Mouse (Mus musculus): Measurements from ENCODE around the gene Gm42688. TPM values are rescaled to one million over a fixed set of nuclear protein-coding genes. Genes with fewer than 3 reads are reported as not detected.
A peak's percentile ranks its signal among the peaks of the same experiment; 100 is the strongest.

Gm42688 gene
- polyA plus RNA-seq, 1 experiment from 2014 or later: 5.0 TPM

DNA sequence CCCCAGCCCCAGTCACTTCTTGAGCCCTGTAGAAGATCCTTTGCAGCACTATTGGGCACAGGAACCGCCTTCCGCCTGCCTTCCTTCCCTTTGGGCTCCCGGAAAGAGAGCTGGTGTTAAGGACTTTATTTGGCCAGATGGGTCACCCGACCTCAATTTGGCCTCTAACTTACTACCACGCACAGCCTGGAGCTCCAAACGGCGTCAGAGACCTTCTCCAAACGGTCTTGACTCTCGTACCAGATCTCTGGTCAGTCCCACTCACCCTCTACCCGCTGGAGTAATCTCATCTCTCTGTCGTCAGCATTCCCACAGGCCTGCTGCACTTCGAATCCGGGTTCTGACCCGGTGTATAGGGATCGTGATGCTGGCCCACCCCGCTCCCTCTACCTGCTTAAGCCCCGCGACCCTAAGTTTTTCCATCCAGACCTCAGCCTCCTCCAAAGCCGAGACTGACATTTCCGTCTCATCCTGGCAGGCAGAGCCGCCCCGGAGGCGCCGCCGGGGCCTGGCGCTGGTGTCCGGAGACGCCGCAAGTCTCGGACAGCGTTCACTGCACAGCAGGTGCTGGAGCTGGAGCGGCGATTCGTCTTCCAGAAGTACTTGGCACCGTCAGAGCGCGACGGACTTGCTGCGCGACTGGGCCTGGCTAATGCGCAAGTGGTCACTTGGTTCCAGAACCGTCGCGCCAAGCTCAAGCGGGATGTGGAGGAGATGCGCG lies 14.1 kb upstream of the Gm42688 start:
- under 1% methylated on average over 47 of the region's 47 CpGs for WGBS
- no peaks in the 10 kb centered on the region for H3K9me3 ChIP-seq
- peaks cover under 1% of the 10 kb centered on the region; the same call in 1 of the 2 replicates for H3K36me3 ChIP-seq
- H3K4me3 ChIP-seq (replicated peaks): peak overlapping the region; percentile 16
- peaks cover 11% of the 10 kb centered on the region for H3K4me1 ChIP-seq (replicated peaks)
- no peak overlapping the region for H3K27ac ChIP-seq
- H3K9ac ChIP-seq (replicated peaks): no peak overlapping the region
- H3K27me3 ChIP-seq: peaks cover 94% of the 10 kb centered on the region
- peak overlapping the region; percentile 27 for H3K4me2 ChIP-seq (replicated peaks)
- ATAC-seq: no peak

DNA sequence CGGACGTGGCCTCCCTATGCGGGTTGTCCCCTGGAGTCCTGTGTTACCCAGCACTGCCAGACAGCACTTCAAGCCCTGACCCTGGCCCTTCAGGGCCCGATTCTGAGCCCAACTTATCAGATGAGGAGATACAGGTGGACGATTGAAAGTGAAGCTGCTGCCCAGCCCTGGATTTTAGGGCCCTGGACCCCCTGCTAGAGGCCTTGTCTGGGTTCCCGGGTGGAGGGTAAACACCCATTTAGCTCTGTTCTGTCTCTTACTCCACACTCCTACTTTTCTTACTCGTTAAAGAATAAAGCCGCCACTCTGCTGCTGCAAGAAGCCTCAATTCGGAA lies 13.5 kb upstream of the Gm42688 start:
- Histone ChIP-seq H3K9ac (replicated peaks) (no peak overlapping the region), H3K4me3 (replicated peaks) (peak overlapping the region; percentile 16; the same call in 1 of the 2 replicates), H3K36me3 (no peaks in the 10 kb centered on the region), H3K27ac (no peak overlapping the region), H3K9me3 (no peaks in the 10 kb centered on the region), H3K27me3 (peaks cover 94% of the 10 kb centered on the region), H3K4me2 (replicated peaks) (peak overlapping the region; percentile 27), H3K4me1 (replicated peaks) (peaks cover 11% of the 10 kb centered on the region)
- WGBS: 3% methylated on average over 9 of the region's 9 CpGs
- no peak for ATAC-seq

DNA sequence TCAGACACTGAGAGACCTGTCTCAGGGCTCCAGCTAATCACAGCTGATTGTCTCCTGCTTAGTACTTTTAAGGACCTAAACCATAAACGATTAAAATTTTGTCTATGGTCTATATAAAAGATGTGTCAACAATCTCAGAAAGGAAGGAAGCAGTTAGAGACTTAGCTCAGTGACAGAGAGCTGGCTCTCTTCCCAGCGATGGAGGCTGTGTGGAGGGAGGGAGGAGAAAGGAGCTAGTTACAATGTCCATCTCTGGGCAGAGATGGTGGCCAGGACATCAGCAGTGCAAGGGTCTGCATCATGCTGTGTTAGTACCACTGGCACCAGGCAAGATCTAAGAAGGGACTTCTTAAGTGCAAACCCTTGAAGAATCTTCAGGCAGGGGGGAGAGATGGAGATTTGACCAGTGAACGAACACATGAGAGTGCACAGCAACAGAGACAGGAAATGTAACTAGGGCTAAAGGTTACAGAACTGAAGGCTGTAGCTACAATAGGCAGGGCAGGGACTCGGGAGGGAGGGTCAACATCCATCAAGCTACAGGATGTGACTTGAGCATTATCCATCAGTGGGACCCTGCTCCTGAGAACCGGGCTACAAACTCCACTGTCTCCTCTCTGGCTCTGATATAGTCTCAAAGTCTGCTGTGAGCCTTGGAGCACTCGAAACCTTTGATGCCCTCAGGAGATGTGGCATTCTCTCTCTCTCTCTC lies 8.8 kb upstream of the Gm42688 start:
- Histone ChIP-seq H3K4me2 (replicated peaks) (no peak overlapping the region), H3K9me3 (no peaks in the 10 kb centered on the region), H3K27me3 (peaks cover 50% of the 10 kb centered on the region), H3K4me1 (replicated peaks) (peaks cover 3% of the 10 kb centered on the region), H3K36me3 (no peaks in the 10 kb centered on the region), H3K4me3 (replicated peaks) (no peak overlapping the region), H3K27ac (no peak overlapping the region), H3K9ac (replicated peaks) (no peak overlapping the region)
- ATAC-seq: no peak
- WGBS: 54% methylated on average over 6 of the region's 6 CpGs

DNA sequence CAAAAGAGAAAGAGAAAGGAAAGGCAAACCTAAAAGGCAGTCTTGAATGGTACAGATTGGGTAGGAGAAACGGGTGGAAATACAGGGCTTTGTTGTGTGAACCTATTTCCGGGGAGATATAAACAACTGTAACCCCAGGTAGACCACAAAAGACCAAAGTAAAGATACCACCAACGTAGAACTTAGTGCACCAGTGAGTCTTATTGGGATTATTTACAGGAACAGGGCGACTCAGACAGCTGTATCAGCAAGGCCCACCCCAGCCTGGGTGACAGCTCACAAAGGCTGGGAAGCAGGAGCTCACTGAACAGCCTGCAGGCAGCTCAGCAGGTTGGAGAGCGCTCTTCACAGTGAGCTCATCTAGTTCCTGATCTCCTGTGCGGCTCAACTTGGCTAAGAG lies 5.4 kb upstream of the Gm42688 start:
- no peak for ATAC-seq
- Histone ChIP-seq H3K4me3 (replicated peaks) (no peak overlapping the region), H3K9ac (replicated peaks) (no peak overlapping the region), H3K27me3 (peaks cover 29% of the 10 kb centered on the region), H3K4me1 (replicated peaks) (peaks cover 2% of the 10 kb centered on the region; the same call in 1 of the 2 replicates), H3K36me3 (no peaks in the 10 kb centered on the region), H3K9me3 (no peaks in the 10 kb centered on the region), H3K27ac (no peak overlapping the region), H3K4me2 (replicated peaks) (no peak overlapping the region)
- WGBS: 48% methylated on average over 6 of the region's 6 CpGs

DNA sequence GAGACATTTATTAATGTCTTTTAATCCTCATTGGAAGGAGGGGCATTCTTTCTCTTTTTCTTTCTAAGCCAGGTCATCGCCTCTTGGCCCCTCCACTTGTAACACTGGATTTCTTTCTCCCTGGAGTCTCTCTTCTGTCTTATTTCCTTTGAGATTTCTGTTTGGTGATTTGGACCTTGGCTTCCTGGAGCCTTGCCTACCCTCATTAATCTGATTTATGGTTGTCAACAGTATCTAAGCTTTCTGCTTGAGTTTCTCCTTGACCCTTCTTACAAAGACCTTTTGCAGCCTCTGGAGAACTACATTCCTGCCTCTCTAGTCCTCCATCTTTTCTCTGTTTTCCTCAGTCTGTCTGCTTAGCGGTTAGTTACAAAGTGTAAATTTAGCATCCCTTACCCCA lies 3.0 kb upstream of the Gm42688 start:
- Histone ChIP-seq H3K36me3 (no peaks in the 10 kb centered on the region), H3K4me3 (replicated peaks) (no peak overlapping the region)
- 66% methylated on average over 2 of the region's 2 CpGs for WGBS

DNA sequence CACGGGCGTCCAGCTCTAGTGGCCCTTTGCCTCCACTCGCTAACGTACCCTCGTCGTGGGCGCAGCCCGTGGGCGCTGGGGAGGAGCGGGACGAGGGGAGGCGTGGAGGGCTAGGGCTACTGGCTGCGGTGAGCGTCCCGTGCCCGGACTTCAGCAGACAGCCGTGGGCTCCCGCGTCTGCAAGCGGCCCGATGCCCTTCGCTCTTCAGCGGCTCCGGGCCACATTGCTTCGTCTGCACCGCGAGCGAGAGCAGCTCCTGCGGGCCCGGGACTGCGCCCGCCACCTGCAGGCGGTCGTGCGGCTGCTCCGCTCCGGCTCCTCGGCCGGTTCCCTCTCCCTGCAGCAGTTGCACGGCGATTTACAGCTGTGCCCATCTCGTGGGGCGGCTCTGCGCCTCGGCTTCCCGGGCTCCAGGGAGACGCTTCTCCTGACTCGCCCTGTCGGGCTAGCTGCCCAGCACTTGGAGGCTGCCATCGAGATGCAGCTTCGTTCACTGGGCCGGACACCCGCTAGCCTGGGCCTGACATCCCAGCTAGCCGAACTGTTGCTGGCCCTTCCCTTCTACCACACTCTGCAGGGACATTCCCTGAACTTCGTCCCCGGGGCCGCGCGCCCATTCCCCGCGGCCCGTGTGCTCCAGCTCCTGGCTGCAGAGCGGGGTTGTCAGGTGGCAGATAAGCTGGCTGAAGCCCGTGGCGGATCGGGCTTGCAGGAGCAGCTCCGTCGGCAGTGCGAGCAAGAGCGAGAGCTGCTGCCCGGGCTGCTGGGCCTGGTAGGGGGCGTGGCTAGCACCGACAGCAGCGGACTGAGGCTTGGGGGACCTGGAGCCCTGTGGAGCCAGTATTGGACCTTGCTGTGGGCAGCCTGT lies 505 bp downstream of the Gm42688 start:
- H3K9ac ChIP-seq (replicated peaks): peak overlapping the region; percentile 81
- no peaks in the 10 kb centered on the region for H3K9me3 ChIP-seq
- peak; percentile 80 for ATAC-seq
- peaks cover 16% of the 10 kb centered on the region for H3K27me3 ChIP-seq
- H3K4me2 ChIP-seq (replicated peaks): peak overlapping the region; percentile 94
- peak overlapping the region; percentile 87 for H3K27ac ChIP-seq
- peaks cover 14% of the 10 kb centered on the region; the same call in 1 of the 2 replicates for H3K36me3 ChIP-seq
- under 1% methylated on average over 68 of the region's 74 CpGs for whole genome bisulfite sequencing
- peaks cover 20% of the 10 kb centered on the region for H3K4me1 ChIP-seq (replicated peaks)
- H3K4me3 ChIP-seq (replicated peaks): peak overlapping the region; percentile 73

More for the DNA sequence above, 3.0 kb upstream of the Gm42688 start:
- no peak overlapping the region for H3K9ac ChIP-seq (replicated peaks)
- H3K27ac ChIP-seq: no peak overlapping the region
- H3K27me3 ChIP-seq: peaks cover 17% of the 10 kb centered on the region
- H3K4me2 ChIP-seq (replicated peaks): no peak overlapping the region
- H3K9me3 ChIP-seq: no peaks in the 10 kb centered on the region
- no peak for ATAC-seq
- peaks cover 18% of the 10 kb centered on the region for H3K4me1 ChIP-seq (replicated peaks)

DNA sequence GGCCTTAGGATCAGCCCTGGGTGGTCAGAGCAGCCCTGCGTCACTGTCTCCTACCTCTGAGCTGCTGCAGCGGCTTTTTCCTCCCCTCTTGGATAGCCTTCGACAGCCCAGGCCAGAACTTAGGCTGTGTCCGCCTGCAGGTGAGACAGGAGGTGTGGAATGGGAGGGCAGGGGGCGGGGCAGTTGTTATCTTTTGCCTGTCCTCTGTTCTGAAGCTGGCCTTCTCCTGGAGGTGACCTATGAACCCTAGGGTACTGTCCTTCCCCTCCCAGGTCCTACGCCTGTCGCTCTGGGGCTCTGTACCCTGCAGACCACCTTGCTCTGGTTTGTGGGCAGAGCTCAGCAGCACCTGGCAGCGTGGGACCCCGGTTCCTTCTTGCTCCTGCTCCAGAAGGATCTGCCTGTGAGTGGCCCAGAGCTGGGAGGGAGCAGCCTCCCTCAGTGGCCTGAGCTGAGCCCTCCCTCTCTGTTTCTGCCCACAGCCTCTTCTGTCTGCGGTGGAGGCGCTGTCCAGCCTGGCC lies 1.8 kb downstream of the Gm42688 start:
- H3K4me1 ChIP-seq (replicated peaks): peaks cover 29% of the 10 kb centered on the region
- H3K4me2 ChIP-seq (replicated peaks): peak overlapping the region; percentile 94
- peaks cover 19% of the 10 kb centered on the region for H3K36me3 ChIP-seq
- peak overlapping the region; percentile 81 for H3K9ac ChIP-seq (replicated peaks)
- WGBS: 45% methylated on average over 11 of the region's 11 CpGs
- no peak overlapping the region for H3K27ac ChIP-seq
- peak overlapping the region; percentile 73 for H3K4me3 ChIP-seq (replicated peaks)
- H3K27me3 ChIP-seq: peaks cover 13% of the 10 kb centered on the region
- H3K9me3 ChIP-seq: no peaks in the 10 kb centered on the region
- no peak for ATAC-seq

DNA sequence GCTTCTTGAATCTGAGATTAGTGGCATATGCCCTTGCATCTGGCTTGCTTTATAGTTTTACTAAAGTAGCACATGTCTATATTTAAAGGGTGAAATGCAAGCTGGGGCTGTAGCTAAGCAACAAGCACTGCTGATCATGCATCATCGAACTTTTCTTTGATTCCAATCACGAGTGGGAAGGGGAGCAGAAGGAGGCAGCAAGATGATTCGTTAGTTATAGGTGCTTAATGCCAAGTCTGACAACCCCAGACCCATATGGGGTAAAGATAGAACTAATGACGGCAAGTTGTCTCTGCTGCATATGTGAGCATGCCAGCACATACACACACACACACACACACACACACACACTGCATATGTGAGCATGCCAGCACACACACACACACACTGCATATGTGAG lies 2.7 kb downstream of the Gm42688 start:
- H3K9ac ChIP-seq (replicated peaks): no peak overlapping the region
- 74% methylated on average over 4 of the region's 4 CpGs for WGBS
- no peaks in the 10 kb centered on the region for H3K9me3 ChIP-seq
- peaks cover 35% of the 10 kb centered on the region for H3K4me1 ChIP-seq (replicated peaks)
- H3K27me3 ChIP-seq: peaks cover 9% of the 10 kb centered on the region
- no peak overlapping the region for H3K27ac ChIP-seq
- no peak overlapping the region for H3K4me3 ChIP-seq (replicated peaks)
- ATAC-seq: no peak
- H3K4me2 ChIP-seq (replicated peaks): no peak overlapping the region
- H3K36me3 ChIP-seq: peaks cover 19% of the 10 kb centered on the region

DNA sequence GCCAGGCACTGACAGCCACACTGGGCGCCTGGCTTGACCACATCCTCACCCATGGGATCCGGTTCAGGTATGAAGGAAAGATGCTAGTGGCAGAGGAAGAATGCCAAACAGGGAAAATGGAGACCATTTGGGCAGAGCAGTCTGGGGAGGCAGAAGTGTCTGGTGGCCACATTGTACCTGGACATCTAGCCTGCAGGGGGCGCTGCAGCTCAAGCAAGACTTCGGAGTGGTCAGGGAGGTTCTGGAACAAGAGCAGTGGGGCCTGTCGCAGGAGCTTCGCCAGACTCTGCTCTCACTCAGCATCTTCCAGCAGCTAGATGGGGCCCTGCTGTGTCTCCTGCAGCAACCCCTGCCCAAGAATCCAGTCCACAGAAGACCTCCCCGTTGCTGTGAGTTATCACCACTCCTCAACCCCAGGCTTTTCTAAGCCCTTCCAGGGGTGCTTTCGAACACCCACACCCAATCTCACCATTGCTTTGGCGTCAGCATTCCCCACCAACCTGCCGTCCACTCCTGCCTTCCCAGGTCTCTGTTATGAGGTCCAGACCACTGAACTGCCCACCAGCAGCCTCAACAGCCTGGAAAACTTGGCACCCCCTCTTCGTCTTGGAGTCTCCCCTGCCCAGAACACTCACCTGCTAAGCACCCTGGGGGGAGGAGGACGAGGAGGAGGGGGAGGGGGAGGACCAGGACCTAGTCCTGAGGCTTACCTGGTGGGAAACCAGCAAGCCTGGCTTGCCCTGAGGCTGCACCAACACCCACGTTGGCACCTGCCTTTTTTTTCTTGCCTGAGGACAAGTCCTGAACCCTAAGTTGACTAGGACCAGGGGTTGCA lies 6.4 kb downstream of the Gm42688 start:
- H3K4me2 ChIP-seq (replicated peaks): peak overlapping the region; percentile 82
- H3K4me1 ChIP-seq (replicated peaks): peaks cover 36% of the 10 kb centered on the region
- peak overlapping the region; percentile 87 for H3K4me3 ChIP-seq (replicated peaks)
- peak overlapping the region; percentile 88; the same call in 1 of the 2 replicates for H3K9ac ChIP-seq (replicated peaks)
- WGBS: 30% methylated on average over 13 of the region's 13 CpGs
- no peaks in the 10 kb centered on the region for H3K9me3 ChIP-seq
- ATAC-seq: peak; percentile 22; the same call in 1 of the 2 replicates
- H3K36me3 ChIP-seq: peaks cover 23% of the 10 kb centered on the region
- 0 out of 2 replicates have a peak, but pooled peaks cover 4% of the 10 kb centered on the region for H3K27me3 ChIP-seq
- peak overlapping the region; percentile 86; the same call in 1 of the 2 replicates for H3K27ac ChIP-seq

DNA sequence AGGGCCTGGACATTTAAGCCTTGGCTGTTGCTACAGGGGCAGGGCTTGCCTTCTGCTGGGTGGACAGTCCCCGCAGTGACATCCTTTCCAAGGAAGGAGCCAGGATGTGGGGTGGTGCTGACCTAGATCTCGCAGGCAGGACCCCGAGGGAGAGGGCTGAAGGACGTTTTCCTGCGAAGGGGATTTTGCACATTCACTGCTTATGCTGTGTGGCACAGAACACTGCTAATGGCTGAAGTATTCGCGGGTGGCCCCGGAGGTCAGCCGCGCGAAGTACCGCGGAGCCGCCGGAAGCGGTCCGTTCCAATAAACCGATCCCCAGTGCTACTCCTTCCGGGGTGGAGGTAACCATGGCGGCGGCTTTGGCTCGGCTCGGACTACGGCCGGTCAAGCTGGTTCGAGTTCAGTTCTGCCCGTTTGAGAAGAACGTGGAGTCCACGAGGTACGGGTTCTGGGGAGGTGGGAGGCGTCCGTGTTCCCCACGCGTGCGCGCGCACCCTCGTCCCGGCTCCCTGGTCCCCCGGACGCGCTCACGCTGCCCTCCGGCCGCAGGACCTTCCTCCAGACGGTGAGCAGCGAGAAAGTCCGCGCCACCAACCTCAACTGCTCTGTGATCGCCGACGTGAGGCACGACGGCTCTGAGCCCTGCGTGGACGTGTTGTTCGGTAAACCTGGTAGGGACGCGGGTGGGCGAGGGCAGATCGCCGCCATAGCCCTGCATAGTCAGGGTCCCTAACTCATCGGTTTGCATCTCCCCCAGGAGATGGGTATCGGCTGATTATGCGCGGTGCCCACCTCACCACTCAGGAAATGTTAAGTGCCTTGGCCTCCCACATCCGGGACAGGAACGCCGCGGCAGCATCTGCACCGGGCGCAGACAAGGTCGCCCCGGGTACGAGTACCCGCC lies 7.6 kb downstream of the Gm42688 start, which contains the start of gene Mrpl53:
Gene Mrpl53, plus strand, starts transcription at position 279 of the 907 bp plus-strand sequence.
- Histone ChIP-seq H3K27ac (peak within 1 kb of the TSS; percentile 86), H3K4me3 (replicated peaks) (peak within 1 kb of the TSS; percentile 87), H3K9ac (replicated peaks) (peak within 1 kb of the TSS; percentile 88), H3K4me1 (replicated peaks) (peaks cover 27% of the 10 kb centered on the region), H3K36me3 (peaks cover 23% of the 10 kb centered on the region), H3K9me3 (no peaks in the 10 kb centered on the region), H3K27me3 (no peaks in the 10 kb centered on the region), H3K4me2 (replicated peaks) (peak within 1 kb of the TSS; percentile 82)
- ATAC-seq: peak; percentile 93
- under 1% methylated on average over 76 of the region's 76 CpGs for WGBS
